Mouse (Mus musculus): Measurements from ENCODE around the gene Gm13288. TPM values are rescaled to one million over a fixed set of nuclear protein-coding genes. Genes with fewer than 3 reads are reported as not detected.
A peak's percentile ranks its signal among the peaks of the same experiment; 100 is the strongest.
"Not testable (repeated sequence)": the region's sequence is repeated elsewhere in the genome, so short reads cannot be mapped to it uniquely, and the experiment has no call there.

The Gm13288 gene
- polyA plus RNA-seq, 1 experiment from 2014 or later = not detected

- peak overlapping the region; percentile 44 for H3K4me2 ChIP-seq
- ATAC-seq (ENCODE audit: insufficient number of reproducible peaks, low FRiP score); H3K27me3 ChIP-seq (replicated peaks); H3K4me3 ChIP-seq; H3K9ac ChIP-seq; H3K9me3 ChIP-seq (replicated peaks); H3K27ac ChIP-seq (ENCODE audit: poor library complexity, severe bottlenecking); H3K36me3 ChIP-seq; H3K4me1 ChIP-seq (replicated peaks): not testable (repeated sequence)
- 0% methylated on average over 8 of the region's 34 CpGs for WGBS
Measured at GRCm38 (mm10) chr4:88805761-88806160, 430 bp downstream of the Gm13288 start.

- Histone ChIP-seq H3K27ac (ENCODE audit: poor library complexity, severe bottlenecking) (no peak within 1 kb of the TSS), H3K4me3 (no peak within 1 kb of the TSS), H3K4me1 (replicated peaks) (no peaks in the 10 kb centered on the region), H3K4me2 (no peak within 1 kb of the TSS), H3K9me3 (replicated peaks) (no peaks in the 10 kb centered on the region), H3K9ac (no peak within 1 kb of the TSS), H3K36me3 (no peaks in the 10 kb centered on the region), H3K27me3 (replicated peaks) (0 out of 2 replicates have a peak, but pooled peaks cover 8% of the 10 kb centered on the region)
- WGBS = 58% methylated on average over 3 of the region's 3 CpGs
- no peak for ATAC-seq (ENCODE audit: insufficient number of reproducible peaks, low FRiP score)
Measured at GRCm38 (mm10) chr4:88815928-88816327, 10.6 kb downstream of the Gm13288 start, which contains the start of gene Ifna7. Ifna7 (plus strand) TSS chr4:88816228.

- Histone ChIP-seq H3K9me3 (replicated peaks) (no peaks in the 10 kb centered on the region), H3K4me2 (no peak within 1 kb of the TSS), H3K36me3 (no peaks in the 10 kb centered on the region), H3K27ac (ENCODE audit: poor library complexity, severe bottlenecking) (no peak within 1 kb of the TSS), H3K4me1 (replicated peaks) (no peaks in the 10 kb centered on the region), H3K4me3 (no peak within 1 kb of the TSS), H3K27me3 (replicated peaks) (0 out of 2 replicates have a peak, but pooled peaks cover 6% of the 10 kb centered on the region), H3K9ac (no peak within 1 kb of the TSS)
- ATAC-seq (ENCODE audit: insufficient number of reproducible peaks, low FRiP score) = no peak
- WGBS = 82% methylated on average over 1 of the region's 1 CpGs
Measured at GRCm38 (mm10) chr4:88819659-88820058, 14.3 kb downstream of the Gm13288 start, which contains the start of gene Ifna11. Ifna11 (plus strand) TSS chr4:88819959.

GRCm38 (mm10) chr4:88822995-88823394 is 17.7 kb downstream of the Gm13288 start:
- ATAC-seq (ENCODE audit: insufficient number of reproducible peaks, low FRiP score) = no peak
- Histone ChIP-seq H3K27me3 (replicated peaks) (no peaks in the 10 kb centered on the region), H3K9ac (no peak overlapping the region), H3K4me2 (no peak overlapping the region), H3K36me3 (no peaks in the 10 kb centered on the region), H3K4me3 (no peak overlapping the region), H3K4me1 (replicated peaks) (no peaks in the 10 kb centered on the region), H3K9me3 (replicated peaks) (no peaks in the 10 kb centered on the region), H3K27ac (ENCODE audit: poor library complexity, severe bottlenecking) (no peak overlapping the region)
- WGBS = 25% methylated on average over 4 of the region's 4 CpGs

GRCm38 (mm10) chr4:88827116-88827515 is 21.8 kb downstream of the Gm13288 start, which contains the start of gene Ifna6:
Ifna6 (plus strand) TSS chr4:88827416.
- not testable (repeated sequence) for ATAC-seq (ENCODE audit: insufficient number of reproducible peaks, low FRiP score); H3K9me3 ChIP-seq (replicated peaks); H3K36me3 ChIP-seq; H3K27ac ChIP-seq (ENCODE audit: poor library complexity, severe bottlenecking); H3K4me3 ChIP-seq; H3K4me1 ChIP-seq (replicated peaks); H3K4me2 ChIP-seq; H3K9ac ChIP-seq; H3K27me3 ChIP-seq (replicated peaks)

GRCm38 (mm10) chr4:88830523-88830922 is 25.2 kb downstream of the Gm13288 start:
- no peak for ATAC-seq (ENCODE audit: insufficient number of reproducible peaks, low FRiP score)
- Histone ChIP-seq H3K27me3 (replicated peaks) (no peaks in the 10 kb centered on the region; the same call in 1 of the 2 replicates), H3K4me3 (no peak overlapping the region), H3K9me3 (replicated peaks) (no peaks in the 10 kb centered on the region), H3K9ac (no peak overlapping the region), H3K27ac (ENCODE audit: poor library complexity, severe bottlenecking) (no peak overlapping the region), H3K4me2 (no peak overlapping the region), H3K36me3 (no peaks in the 10 kb centered on the region), H3K4me1 (replicated peaks) (no peaks in the 10 kb centered on the region)
- WGBS = 28% methylated on average over 4 of the region's 4 CpGs

GRCm38 (mm10) chr4:88835225-88835624 is 29.9 kb downstream of the Gm13288 start, which contains the start of gene Ifna5:
Ifna5 (plus strand) TSS chr4:88835525.
- not testable (repeated sequence) for H3K4me3 ChIP-seq; H3K36me3 ChIP-seq; H3K27me3 ChIP-seq (replicated peaks); ATAC-seq (ENCODE audit: insufficient number of reproducible peaks, low FRiP score); H3K9me3 ChIP-seq (replicated peaks); H3K27ac ChIP-seq (ENCODE audit: poor library complexity, severe bottlenecking); H3K9ac ChIP-seq; H3K4me2 ChIP-seq; H3K4me1 ChIP-seq (replicated peaks)
- WGBS = 58% methylated on average over 1 of the region's 1 CpGs

GRCm38 (mm10) chr4:88838828-88839227 is 33.5 kb downstream of the Gm13288 start:
- H3K4me2 ChIP-seq = no peak overlapping the region
- H3K4me3 ChIP-seq = no peak overlapping the region
- H3K36me3 ChIP-seq = no peaks in the 10 kb centered on the region
- H3K27me3 ChIP-seq (replicated peaks) = peaks cover 5% of the 10 kb centered on the region; the same call in 1 of the 2 replicates
- WGBS = 40% methylated on average over 3 of the region's 3 CpGs
- no peak overlapping the region for H3K9ac ChIP-seq
- H3K27ac ChIP-seq (ENCODE audit: poor library complexity, severe bottlenecking) = no peak overlapping the region
- H3K9me3 ChIP-seq (replicated peaks) = no peaks in the 10 kb centered on the region
- no peaks in the 10 kb centered on the region for H3K4me1 ChIP-seq (replicated peaks)
- ATAC-seq (ENCODE audit: insufficient number of reproducible peaks, low FRiP score) = no peak

GRCm38 (mm10) chr4:88840058-88840457 is 34.7 kb downstream of the Gm13288 start:
- no peak for ATAC-seq (ENCODE audit: insufficient number of reproducible peaks, low FRiP score)
- no peak overlapping the region for H3K4me2 ChIP-seq

GRCm38 (mm10) chr4:88841438-88841911 is 36.1 kb downstream of the Gm13288 start, which contains the start of gene Ifna4:
Ifna4 (plus strand) TSS chr4:88841861.
- Histone ChIP-seq H3K4me3 (no peak within 1 kb of the TSS), H3K9me3 (replicated peaks) (no peaks in the 10 kb centered on the region), H3K9ac (no peak within 1 kb of the TSS), H3K36me3 (no peaks in the 10 kb centered on the region), H3K4me2 (no peak within 1 kb of the TSS), H3K4me1 (replicated peaks) (no peaks in the 10 kb centered on the region), H3K27ac (ENCODE audit: poor library complexity, severe bottlenecking) (no peak within 1 kb of the TSS), H3K27me3 (replicated peaks) (peaks cover 5% of the 10 kb centered on the region; the same call in 1 of the 2 replicates)
- no peak for ATAC-seq (ENCODE audit: insufficient number of reproducible peaks, low FRiP score)
- WGBS = 53% methylated on average over 2 of the region's 2 CpGs

More at GRCm38 (mm10) chr4:88840058-88840457, 34.7 kb downstream of the Gm13288 start:
- H3K4me3 ChIP-seq = no peak overlapping the region
- 58% methylated on average over 3 of the region's 3 CpGs for WGBS
- no peaks in the 10 kb centered on the region for H3K9me3 ChIP-seq (replicated peaks)
- peaks cover 5% of the 10 kb centered on the region; the same call in 1 of the 2 replicates for H3K27me3 ChIP-seq (replicated peaks)
- H3K9ac ChIP-seq = no peak overlapping the region
- no peaks in the 10 kb centered on the region for H3K4me1 ChIP-seq (replicated peaks)
- H3K36me3 ChIP-seq = no peaks in the 10 kb centered on the region
- no peak overlapping the region for H3K27ac ChIP-seq (ENCODE audit: poor library complexity, severe bottlenecking)

- H3K4me3 ChIP-seq = no peak overlapping the region
- H3K4me1 ChIP-seq (replicated peaks) = no peaks in the 10 kb centered on the region
- no peak for ATAC-seq (ENCODE audit: insufficient number of reproducible peaks, low FRiP score)
- H3K4me2 ChIP-seq = no peak overlapping the region
- H3K27ac ChIP-seq (ENCODE audit: poor library complexity, severe bottlenecking) = no peak overlapping the region
- H3K36me3 ChIP-seq = no peaks in the 10 kb centered on the region
- WGBS = 47% methylated on average over 2 of the region's 2 CpGs
- no peaks in the 10 kb centered on the region for H3K9me3 ChIP-seq (replicated peaks)
- peaks cover 5% of the 10 kb centered on the region; the same call in 1 of the 2 replicates for H3K27me3 ChIP-seq (replicated peaks)
- H3K9ac ChIP-seq = no peak overlapping the region
Measured at GRCm38 (mm10) chr4:88845334-88845733, 40.0 kb downstream of the Gm13288 start.

- Histone ChIP-seq H3K4me3 (no peak within 1 kb of the TSS), H3K4me1 (replicated peaks) (no peaks in the 10 kb centered on the region), H3K9me3 (replicated peaks) (no peaks in the 10 kb centered on the region), H3K9ac (no peak within 1 kb of the TSS), H3K36me3 (no peaks in the 10 kb centered on the region), H3K27ac (ENCODE audit: poor library complexity, severe bottlenecking) (no peak within 1 kb of the TSS), H3K27me3 (replicated peaks) (0 out of 2 replicates have a peak, but pooled peaks cover 3% of the 10 kb centered on the region), H3K4me2 (no peak within 1 kb of the TSS)
- no peak for ATAC-seq (ENCODE audit: insufficient number of reproducible peaks, low FRiP score)
- WGBS = 82% methylated on average over 1 of the region's 1 CpGs
Measured at GRCm38 (mm10) chr4:88849698-88850097, 44.4 kb downstream of the Gm13288 start, which contains the start of gene Ifna1. Ifna1 (plus strand) TSS chr4:88850087.
